Mouse (Mus musculus) cortical plate, adult 2 months (tissue): ENCODE measurements around the gene Cwc25.

ENCODE experiments used
- CTCF ChIP-seq: fragments of 200-500 bp; IDR thresholded peaks from 2 replicates; pipeline ENCODE4 v1.5.1; 2011; ENCODE audit warnings: mild to moderate bottlenecking, control low read depth, low read length; ENCODE audit not compliant: insufficient read depth; ENCODE audit errors: extremely low read depth
- POLR2A ChIP-seq: fragments of 200-500 bp; IDR thresholded peaks from 2 replicates; pipeline ENCODE4 v1.6.1; 2011; ENCODE audit warnings: mild to moderate bottlenecking, low read length, control low read depth; ENCODE audit not compliant: insufficient read depth; ENCODE audit errors: extremely low read depth

GRCm38 (mm10) chr11:97719041-97719440 is 47.3 kb downstream of the Cwc25 start:
- TF ChIP-seq CTCF (no peak), POLR2A (no peak)
